Mouse (Mus musculus): ENCODE data around the gene Olfr437.
"Not testable (repeated sequence)": the region's sequence is repeated elsewhere in the genome, so short reads cannot be mapped to it uniquely, and the experiment has no call there.

Olfr437 gene

GRCm38 (mm10) chr6:43162982-43163381 lies at the start of gene Olfr437:
Olfr437 (plus strand) TSS chr6:43163282.
- DNase-seq: no peak

- DNase-seq: not testable (repeated sequence)
Measured at GRCm38 (mm10) chr6:43146267-43146666, 16.8 kb upstream of the Olfr437 start, which contains the start of gene Olfr237-ps1. Olfr237-ps1 (plus strand) TSS chr6:43146567.

DNA sequence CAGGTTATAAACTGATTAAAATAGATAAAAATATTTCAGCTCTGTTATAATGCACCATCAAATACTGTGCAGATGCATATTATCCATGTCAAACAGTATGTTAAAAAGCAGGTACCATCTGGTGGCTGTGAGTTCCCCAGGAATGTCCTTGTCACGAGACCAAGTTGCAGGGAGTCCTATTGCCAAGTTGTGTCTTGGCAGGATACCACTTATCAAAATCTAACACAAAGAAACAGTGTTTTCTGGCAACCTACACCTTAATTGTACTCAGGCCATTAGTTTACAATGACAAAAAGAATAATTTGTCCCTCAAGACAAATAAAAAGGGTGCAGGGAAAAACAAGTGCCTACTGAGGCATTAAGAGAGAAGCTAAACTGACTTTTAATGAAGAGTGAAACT lies 3.6 kb upstream of the Olfr437 start:
- DNase-seq: peak; percentile 42 to 61

DNA sequence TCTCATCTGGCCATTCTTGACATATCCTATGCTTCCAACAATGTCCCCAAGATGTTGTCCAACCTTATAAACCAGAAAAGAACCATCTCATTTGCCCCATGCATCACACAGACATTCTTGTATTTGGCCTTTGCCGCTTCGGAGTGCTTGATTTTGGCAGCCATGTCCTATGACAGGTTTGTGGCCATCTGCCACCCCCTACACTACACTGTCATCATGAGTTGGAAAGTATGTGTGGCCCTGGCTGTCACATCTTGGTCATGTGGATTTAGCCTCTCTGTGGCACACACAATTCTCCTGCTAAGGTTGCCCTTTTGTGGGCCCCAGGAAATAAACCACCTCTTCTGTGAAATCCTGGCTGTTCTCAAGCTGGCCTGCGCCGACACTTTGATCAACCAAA lies 4.2 kb downstream of the Olfr437 start:
- peak; percentile 60 for DNase-seq

DNA sequence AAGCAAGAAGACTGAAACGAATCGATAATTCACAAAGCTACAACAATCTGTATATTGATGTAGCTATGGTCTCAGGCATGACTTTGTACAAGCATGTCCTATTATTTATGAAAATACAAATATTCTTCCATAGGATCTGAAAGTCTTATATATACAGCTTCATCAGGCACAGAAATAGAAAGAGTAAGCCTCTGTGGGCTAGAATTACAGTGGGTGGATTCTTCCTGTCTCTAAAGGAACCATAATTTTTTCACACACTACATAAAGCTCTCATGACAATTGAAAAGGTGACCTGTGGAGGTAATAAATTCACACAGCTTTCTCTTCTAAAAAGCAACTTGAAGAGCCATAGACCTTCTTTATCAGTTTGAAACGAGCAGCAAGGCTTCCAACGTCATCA lies 8.8 kb downstream of the Olfr437 start, which contains the start of gene Olfr13:
TSS of gene Olfr13 (plus strand) at position 301 of the 400 bp plus-strand sequence.
- no peak for DNase-seq

DNA sequence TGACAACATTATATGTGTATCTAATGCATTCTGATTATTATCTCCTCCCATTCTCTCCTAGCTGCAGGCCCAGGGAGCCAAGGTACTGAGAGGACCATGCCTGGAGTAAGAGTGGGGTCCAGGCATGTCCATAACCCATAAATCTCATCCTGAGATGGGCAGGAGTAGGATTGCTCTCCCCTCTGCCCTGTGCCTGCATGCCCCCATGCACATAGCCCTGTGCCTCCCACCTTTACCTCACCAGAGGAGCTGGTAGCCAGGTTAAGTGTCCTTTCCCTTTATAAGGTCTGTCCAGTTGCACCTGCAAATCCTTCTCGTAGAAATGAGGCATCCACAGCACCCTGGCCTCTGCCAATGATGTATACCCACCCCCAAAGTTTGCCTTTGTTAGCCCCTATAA lies 15.0 kb downstream of the Olfr437 start:
- DNase-seq: no peak

GRCm38 (mm10) chr6:43178584-43179501 lies 15.8 kb downstream of the Olfr437 start:
- no peak for DNase-seq

- DNase-seq: no peak
Measured at GRCm38 (mm10) chr6:43190986-43191385, 27.9 kb downstream of the Olfr437 start.

DNA sequence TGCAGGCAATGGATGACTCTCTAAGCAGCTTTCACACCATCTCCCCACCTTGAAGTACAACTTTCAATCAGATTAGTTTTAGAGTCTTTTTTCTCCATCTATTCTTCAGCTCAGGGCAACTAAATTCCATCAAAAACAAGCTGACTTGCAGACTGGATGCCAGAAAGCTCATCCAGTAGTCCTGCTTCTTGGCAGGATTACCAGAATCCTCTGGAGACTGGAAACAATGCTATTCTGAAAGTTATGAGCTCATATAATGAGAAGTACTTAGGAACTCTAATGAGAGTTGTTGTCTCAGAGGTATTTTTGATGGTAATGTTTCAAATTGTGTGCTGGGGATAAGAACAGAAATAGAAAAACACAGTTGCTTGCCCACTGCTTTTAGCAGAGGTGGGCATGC lies 33.7 kb downstream of the Olfr437 start, which contains the start of gene Olfr435:
TSS of gene Olfr435 (plus strand) at position 366 of the 400 bp plus-strand sequence.
- DNase-seq: no peak

GRCm38 (mm10) chr6:43198094-43198493 lies 35.0 kb downstream of the Olfr437 start:
- no peak for DNase-seq

GRCm38 (mm10) chr6:43202786-43203185 lies 39.7 kb downstream of the Olfr437 start:
- DNase-seq: no peak

DNA sequence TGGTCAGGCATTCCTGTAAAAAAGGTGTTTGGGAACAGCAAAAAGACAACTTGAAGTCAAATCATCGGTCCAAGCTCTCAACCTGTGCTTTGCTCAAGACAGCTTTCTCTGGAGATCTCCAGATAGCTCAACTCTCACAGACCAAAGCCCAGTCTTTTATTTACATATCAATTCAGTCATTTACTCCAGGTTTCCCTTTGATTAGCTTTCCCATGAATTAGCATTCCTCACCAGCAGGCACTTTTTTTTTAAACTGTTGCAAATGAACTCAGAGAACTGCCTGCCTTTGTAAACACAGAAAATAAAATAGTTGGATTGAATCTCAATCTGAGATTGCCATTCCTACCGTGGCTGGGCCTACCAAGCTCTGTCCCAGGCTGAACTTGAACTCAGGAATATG lies 42.3 kb downstream of the Olfr437 start:
- no peak for DNase-seq

DNA sequence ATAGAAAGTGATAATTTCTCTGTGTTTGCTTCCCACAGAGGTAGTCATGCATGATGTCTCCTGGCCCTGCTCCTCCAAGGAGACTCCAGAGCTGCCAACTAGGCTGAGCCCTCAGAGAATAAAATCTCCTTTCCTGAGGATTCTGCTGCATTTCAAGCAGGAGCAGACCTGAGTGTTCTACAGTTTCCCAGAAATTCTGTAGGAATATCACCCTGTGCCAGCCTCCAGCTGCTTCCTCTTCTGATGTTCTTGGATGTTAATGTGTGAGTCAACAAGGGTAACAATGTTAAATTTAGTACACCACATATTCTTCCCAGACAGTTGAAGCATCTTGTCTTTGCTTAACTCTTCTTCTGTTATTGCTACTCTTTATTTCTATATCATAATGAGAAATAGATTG lies 49.8 kb downstream of the Olfr437 start, which contains the start of gene Olfr434:
TSS of gene Olfr434 (plus strand) at position 149 of the 400 bp plus-strand sequence.
- DNase-seq: not testable (repeated sequence)
